Mouse (Mus musculus): ENCODE results near the gene Mlip. TPM values are rescaled to one million over a fixed set of nuclear protein-coding genes. Genes with fewer than 3 reads are reported as not detected.
"Not testable (repeated sequence)": the region's sequence is repeated elsewhere in the genome, so short reads cannot be mapped to it uniquely, and the experiment has no call there.

Mlip gene
- polyA plus RNA-seq, 1 experiment from 2014 or later: not detected

DNA sequence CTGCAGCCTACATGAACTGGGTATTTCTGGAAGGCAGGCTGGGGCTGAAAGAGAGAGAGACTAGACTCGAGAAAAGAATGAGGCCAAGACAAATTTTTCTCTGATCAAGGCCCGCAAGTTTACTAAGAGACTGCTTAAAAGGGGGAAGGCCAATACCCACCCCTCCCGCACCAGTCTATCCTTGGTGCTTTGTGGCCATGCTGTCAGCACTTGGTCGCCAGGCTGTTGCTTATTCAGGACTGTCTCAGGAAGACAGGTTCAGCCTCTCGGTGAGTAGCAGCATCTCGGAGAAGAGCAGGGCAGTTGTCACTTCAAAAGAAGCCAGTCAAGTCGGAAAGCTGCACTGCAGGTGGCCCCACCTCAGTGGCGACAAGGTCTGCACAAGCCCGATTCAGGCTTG, 11.9 kb upstream of the Mlip start:
- H3K4me1 ChIP-seq (ENCODE audit: control insufficient read depth, insufficient read depth, low read length); H3K27me3 ChIP-seq (ENCODE audit: control insufficient read depth, insufficient read depth, low read length): not testable (repeated sequence)
- WGBS: 68% methylated on average over 9 of the region's 9 CpGs

DNA sequence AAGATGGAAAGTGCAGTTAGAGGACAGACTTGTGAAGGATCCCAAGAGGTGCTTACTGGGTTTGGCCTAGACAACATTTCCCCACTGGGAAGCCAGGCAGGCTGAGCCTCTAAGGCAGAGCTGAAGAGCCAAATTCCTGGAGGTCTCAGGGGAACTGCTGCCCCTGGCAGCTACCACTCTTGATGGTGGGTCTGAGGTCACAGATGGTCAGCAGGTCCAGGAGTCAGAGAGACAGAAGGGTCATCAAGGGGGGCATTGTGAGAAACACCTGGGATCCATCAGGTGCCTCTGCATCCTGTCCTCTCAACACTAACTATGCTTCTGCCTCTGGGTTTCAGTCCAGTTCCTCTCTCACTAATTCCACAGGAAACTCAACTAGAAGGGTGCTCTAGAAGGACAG, 10.1 kb upstream of the Mlip start:
- H3K9ac ChIP-seq (ENCODE audit: low read length): no peak overlapping the region
- no peak for ATAC-seq (ENCODE audit: insufficient read depth, low FRiP score, low TSS enrichment)
- no peak overlapping the region for H3K4me2 ChIP-seq (ENCODE audit: low read depth)
- H3K4me1 ChIP-seq (ENCODE audit: control insufficient read depth, insufficient read depth, low read length): no peaks in the 10 kb centered on the region
- no peaks in the 10 kb centered on the region for H3K27me3 ChIP-seq (ENCODE audit: control insufficient read depth, insufficient read depth, low read length)
- no peak for DNase-seq (ENCODE audit: low spot score)
- H3K9me3 ChIP-seq (ENCODE audit: control insufficient read depth, low read length): no peaks in the 10 kb centered on the region
- no peak overlapping the region for H3K27ac ChIP-seq (ENCODE audit: low read depth, low read length)
- no peak overlapping the region for H3K4me3 ChIP-seq (ENCODE audit: low read depth, low read length)
- no peaks in the 10 kb centered on the region for H3K36me3 ChIP-seq (ENCODE audit: control insufficient read depth, insufficient read depth, low read length)

More for the DNA sequence above, 11.9 kb upstream of the Mlip start:
- ATAC-seq (ENCODE audit: insufficient read depth, low FRiP score, low TSS enrichment); H3K36me3 ChIP-seq (ENCODE audit: control insufficient read depth, insufficient read depth, low read length); H3K4me3 ChIP-seq (ENCODE audit: low read depth, low read length); DNase-seq (ENCODE audit: low spot score); H3K9ac ChIP-seq (ENCODE audit: low read length); H3K9me3 ChIP-seq (ENCODE audit: control insufficient read depth, low read length); H3K4me2 ChIP-seq (ENCODE audit: low read depth); H3K27ac ChIP-seq (ENCODE audit: low read depth, low read length): not testable (repeated sequence)

DNA sequence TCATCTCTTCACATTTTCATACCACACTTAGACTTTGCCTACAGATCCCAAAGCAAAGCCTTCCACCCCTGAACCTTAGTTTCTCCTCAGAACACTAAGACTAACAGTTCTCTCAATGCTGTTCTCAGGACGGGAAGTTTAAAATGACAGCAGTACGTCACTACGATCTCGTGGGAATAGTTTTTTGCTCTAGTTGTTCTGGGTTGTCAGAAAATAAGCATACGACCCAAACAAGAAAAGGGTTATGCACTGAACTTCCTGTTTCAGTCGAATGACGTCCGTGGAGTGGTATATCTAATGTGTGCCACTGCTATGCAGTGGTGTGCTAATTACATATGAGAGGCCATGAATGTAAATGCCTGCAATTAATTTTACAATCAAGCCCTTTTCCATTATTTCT, 7.9 kb upstream of the Mlip start:
- no peak for DNase-seq (ENCODE audit: low spot score)

DNA sequence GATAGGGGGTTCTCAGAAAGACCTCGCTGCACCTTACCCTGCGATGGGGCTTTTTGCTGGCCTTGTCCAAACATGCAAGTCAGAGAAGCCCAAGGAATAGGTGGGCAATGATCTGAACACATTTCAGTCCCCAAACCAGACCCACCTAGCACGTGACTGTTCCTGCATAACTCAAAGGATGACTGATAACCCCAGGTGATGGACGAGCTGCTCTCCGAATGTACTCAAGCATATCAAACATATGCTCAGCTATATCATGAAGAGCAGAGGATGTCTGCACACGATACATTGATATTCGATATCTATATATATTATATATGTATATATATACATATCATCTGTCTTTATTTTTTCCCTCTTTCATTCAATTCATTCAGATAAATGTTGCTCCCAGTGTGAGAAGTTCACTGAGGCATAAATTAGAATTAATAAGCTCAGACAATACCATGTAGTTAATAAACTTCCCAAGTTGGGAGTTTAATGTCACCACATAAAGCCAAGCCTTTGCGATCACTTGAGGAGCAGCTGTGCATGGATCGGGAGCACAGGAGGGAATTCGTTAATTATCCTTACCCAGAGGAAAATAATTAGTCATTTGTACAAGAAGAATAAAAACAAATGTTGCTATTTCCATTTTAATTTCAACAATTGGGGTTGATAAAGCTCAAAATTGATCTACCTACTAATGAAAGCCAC, 6.7 kb upstream of the Mlip start:
- no peak overlapping the region for H3K9ac ChIP-seq (ENCODE audit: low read length)
- no peak overlapping the region for H3K27ac ChIP-seq (ENCODE audit: low read depth, low read length)
- no peaks in the 10 kb centered on the region for H3K9me3 ChIP-seq (ENCODE audit: control insufficient read depth, low read length)
- H3K36me3 ChIP-seq (ENCODE audit: control insufficient read depth, insufficient read depth, low read length): no peaks in the 10 kb centered on the region
- 86% methylated on average over 10 of the region's 10 CpGs for WGBS
- no peaks in the 10 kb centered on the region for H3K4me1 ChIP-seq (ENCODE audit: control insufficient read depth, insufficient read depth, low read length)
- no peak overlapping the region for H3K4me2 ChIP-seq (ENCODE audit: low read depth)
- H3K27me3 ChIP-seq (ENCODE audit: control insufficient read depth, insufficient read depth, low read length): no peaks in the 10 kb centered on the region
- no peak overlapping the region for H3K4me3 ChIP-seq (ENCODE audit: low read depth, low read length)
- ATAC-seq (ENCODE audit: insufficient read depth, low FRiP score, low TSS enrichment) (no peak), DNase-seq (ENCODE audit: low spot score) (no peak)

More for the DNA sequence above, 7.9 kb upstream of the Mlip start:
- Histone ChIP-seq H3K9ac (ENCODE audit: low read length) (no peak overlapping the region), H3K4me2 (ENCODE audit: low read depth) (no peak overlapping the region), H3K36me3 (ENCODE audit: control insufficient read depth, insufficient read depth, low read length) (no peaks in the 10 kb centered on the region), H3K4me3 (ENCODE audit: low read depth, low read length) (no peak overlapping the region), H3K4me1 (ENCODE audit: control insufficient read depth, insufficient read depth, low read length) (no peaks in the 10 kb centered on the region), H3K27me3 (ENCODE audit: control insufficient read depth, insufficient read depth, low read length) (no peaks in the 10 kb centered on the region), H3K27ac (ENCODE audit: low read depth, low read length) (no peak overlapping the region), H3K9me3 (ENCODE audit: control insufficient read depth, low read length) (no peaks in the 10 kb centered on the region)
- ATAC-seq (ENCODE audit: insufficient read depth, low FRiP score, low TSS enrichment): no peak
- WGBS: 87% methylated on average over 8 of the region's 8 CpGs

DNA sequence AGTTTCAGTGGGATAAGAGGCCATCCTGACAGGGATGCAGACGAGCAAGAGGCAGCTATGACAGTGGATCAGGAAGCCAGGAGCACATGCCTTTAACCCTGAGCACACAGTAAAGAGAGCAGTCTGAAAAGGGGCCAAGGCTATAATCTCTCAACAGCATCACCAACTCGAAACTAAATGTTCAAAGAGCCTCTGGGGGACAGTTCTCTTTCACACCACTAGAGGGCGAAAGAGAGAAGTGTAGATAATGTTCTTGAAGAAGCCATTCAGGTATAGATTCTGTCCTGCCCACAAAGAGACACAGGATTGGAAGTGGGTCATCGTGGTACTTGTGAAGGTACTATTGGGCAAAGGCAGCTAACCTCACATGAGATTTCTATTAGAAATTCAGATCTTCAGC, 1.2 kb upstream of the Mlip start:
- no peak for DNase-seq (ENCODE audit: low spot score)
- Histone ChIP-seq H3K4me3 (ENCODE audit: low read depth, low read length) (no peak overlapping the region), H3K27ac (ENCODE audit: low read depth, low read length) (no peak overlapping the region), H3K9me3 (ENCODE audit: control insufficient read depth, low read length) (no peaks in the 10 kb centered on the region), H3K9ac (ENCODE audit: low read length) (no peak overlapping the region), H3K4me2 (ENCODE audit: low read depth) (no peak overlapping the region), H3K27me3 (ENCODE audit: control insufficient read depth, insufficient read depth, low read length) (no peaks in the 10 kb centered on the region), H3K36me3 (ENCODE audit: control insufficient read depth, insufficient read depth, low read length) (no peaks in the 10 kb centered on the region), H3K4me1 (ENCODE audit: control insufficient read depth, insufficient read depth, low read length) (no peaks in the 10 kb centered on the region)
- no peak for ATAC-seq (ENCODE audit: insufficient read depth, low FRiP score, low TSS enrichment)
- WGBS: 79% methylated on average over 4 of the region's 4 CpGs

DNA sequence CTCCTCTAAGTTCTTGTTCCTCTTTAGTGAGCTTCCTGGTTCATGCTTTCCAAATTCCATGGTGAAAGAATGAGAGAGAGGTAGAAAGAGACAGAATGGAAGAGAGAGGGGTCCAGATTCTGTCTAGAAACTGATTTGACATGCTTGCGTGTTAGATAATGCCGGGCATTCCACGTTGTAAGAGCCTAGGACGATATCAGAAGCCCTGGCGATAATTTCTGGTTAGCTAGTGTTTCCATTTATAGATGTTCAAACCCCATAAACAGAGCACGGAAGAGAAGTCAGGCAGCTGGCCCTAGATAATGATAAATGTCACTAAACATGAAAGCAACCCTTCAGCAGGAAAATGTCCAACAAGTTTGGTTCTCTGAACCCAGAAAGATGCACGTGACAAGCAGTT, 5.1 kb downstream of the Mlip start:
- ATAC-seq (ENCODE audit: insufficient read depth, low FRiP score, low TSS enrichment): no peak
- Histone ChIP-seq H3K4me1 (ENCODE audit: control insufficient read depth, insufficient read depth, low read length) (no peaks in the 10 kb centered on the region), H3K4me3 (ENCODE audit: low read depth, low read length) (no peak overlapping the region), H3K4me2 (ENCODE audit: low read depth) (no peak overlapping the region), H3K9ac (ENCODE audit: low read length) (no peak overlapping the region), H3K27ac (ENCODE audit: low read depth, low read length) (no peak overlapping the region), H3K36me3 (ENCODE audit: control insufficient read depth, insufficient read depth, low read length) (no peaks in the 10 kb centered on the region), H3K9me3 (ENCODE audit: control insufficient read depth, low read length) (no peaks in the 10 kb centered on the region), H3K27me3 (ENCODE audit: control insufficient read depth, insufficient read depth, low read length) (no peaks in the 10 kb centered on the region)
- DNase-seq (ENCODE audit: low spot score): no peak
- 87% methylated on average over 7 of the region's 7 CpGs for WGBS

DNA sequence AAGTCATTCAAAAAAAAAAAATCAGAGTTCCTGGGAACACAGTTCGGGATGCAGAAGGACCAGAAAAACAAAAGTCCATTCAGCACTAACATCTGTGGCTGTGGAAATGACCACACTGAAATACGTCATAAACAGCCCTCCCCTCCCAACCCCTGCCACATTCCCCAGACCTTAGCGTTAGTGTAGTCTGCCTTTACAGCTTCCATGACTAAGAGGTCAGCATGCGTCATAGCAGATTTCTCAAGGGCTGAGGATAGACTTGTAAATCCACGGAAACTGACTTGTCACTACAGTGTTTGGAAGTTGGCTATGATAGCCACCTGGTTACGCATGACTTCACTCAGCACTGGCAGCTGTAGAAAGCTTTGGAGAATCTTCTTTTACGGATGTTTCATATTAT, 8.5 kb downstream of the Mlip start:
- Histone ChIP-seq H3K27ac (ENCODE audit: low read depth, low read length) (no peak overlapping the region), H3K4me2 (ENCODE audit: low read depth) (no peak overlapping the region), H3K9me3 (ENCODE audit: control insufficient read depth, low read length) (no peaks in the 10 kb centered on the region), H3K36me3 (ENCODE audit: control insufficient read depth, insufficient read depth, low read length) (no peaks in the 10 kb centered on the region), H3K9ac (ENCODE audit: low read length) (no peak overlapping the region), H3K4me3 (ENCODE audit: low read depth, low read length) (no peak overlapping the region), H3K27me3 (ENCODE audit: control insufficient read depth, insufficient read depth, low read length) (no peaks in the 10 kb centered on the region), H3K4me1 (ENCODE audit: control insufficient read depth, insufficient read depth, low read length) (no peaks in the 10 kb centered on the region)
- WGBS: 67% methylated on average over 7 of the region's 7 CpGs
- ATAC-seq (ENCODE audit: insufficient read depth, low FRiP score, low TSS enrichment) (no peak), DNase-seq (ENCODE audit: low spot score) (no peak)

DNA sequence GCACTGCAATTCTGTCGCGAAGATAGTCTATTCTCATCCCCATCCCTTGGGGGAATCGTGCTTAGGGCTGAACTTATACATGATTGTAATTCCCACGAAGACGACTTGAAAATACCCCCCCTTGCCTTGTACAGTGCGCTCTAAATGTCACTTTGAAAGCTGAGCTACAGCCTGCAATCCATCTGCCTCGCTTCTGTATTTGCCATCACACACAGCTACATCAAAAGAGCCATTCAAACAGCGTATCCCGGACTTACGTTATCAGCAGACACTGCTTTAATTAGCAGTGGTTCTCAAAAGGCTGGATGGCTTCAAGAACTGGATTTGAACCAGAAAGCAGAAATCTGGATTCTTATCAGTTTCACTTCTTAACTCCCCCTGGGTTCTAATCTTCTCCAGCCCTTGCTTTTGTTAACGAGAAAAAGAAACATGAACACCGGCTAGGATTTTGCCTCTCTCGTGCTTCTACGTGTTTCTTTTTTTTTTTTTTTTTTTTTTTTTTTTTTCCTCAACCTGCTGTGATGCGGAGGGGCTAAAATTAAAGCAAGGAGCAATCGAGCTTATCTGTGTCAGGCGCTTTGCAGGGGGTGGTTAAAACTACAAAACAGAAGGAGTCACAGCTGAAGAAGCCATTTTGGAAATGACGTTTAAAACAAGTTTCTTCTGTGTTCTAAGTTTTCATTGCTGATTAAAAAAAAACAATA, 12.5 kb downstream of the Mlip start:
- Histone ChIP-seq H3K4me3 (ENCODE audit: low read depth, low read length) (no peak overlapping the region), H3K9ac (ENCODE audit: low read length) (no peak overlapping the region), H3K36me3 (ENCODE audit: control insufficient read depth, insufficient read depth, low read length) (no peaks in the 10 kb centered on the region), H3K27ac (ENCODE audit: low read depth, low read length) (no peak overlapping the region), H3K27me3 (ENCODE audit: control insufficient read depth, insufficient read depth, low read length) (no peaks in the 10 kb centered on the region), H3K9me3 (ENCODE audit: control insufficient read depth, low read length) (no peaks in the 10 kb centered on the region), H3K4me1 (ENCODE audit: control insufficient read depth, insufficient read depth, low read length) (no peaks in the 10 kb centered on the region), H3K4me2 (ENCODE audit: low read depth) (no peak overlapping the region)
- ATAC-seq (ENCODE audit: insufficient read depth, low FRiP score, low TSS enrichment) (no peak), DNase-seq (ENCODE audit: low spot score) (no peak)
- 57% methylated on average over 18 of the region's 18 CpGs for WGBS

DNA sequence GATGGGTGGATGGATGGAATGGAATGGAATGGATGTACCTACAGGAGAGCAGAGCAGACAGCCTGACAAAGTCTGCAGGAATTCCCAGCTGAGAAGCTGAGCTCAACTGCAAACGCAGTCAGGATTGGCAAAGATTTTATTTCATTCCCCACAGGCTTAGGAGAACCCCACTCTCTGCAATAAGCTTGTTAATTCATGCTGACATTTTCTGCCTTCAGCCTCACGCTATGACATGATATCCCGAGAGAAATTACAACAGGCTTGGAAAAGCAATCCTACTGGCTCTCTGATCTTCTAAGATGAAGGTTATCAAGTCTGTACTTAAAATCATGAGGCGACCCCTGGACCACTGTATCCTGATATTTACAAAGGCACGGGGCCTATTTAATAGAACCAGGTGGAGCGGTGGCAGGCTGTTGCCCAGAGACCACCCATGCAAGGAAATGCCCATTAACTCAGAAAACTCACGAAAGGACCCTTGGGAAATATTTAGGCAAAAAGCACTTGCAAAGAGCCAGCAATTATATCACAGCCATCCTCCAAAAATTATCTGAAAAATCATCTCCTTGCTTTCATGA, 13.1 kb downstream of the Mlip start:
- H3K36me3 ChIP-seq (ENCODE audit: control insufficient read depth, insufficient read depth, low read length): no peaks in the 10 kb centered on the region
- no peaks in the 10 kb centered on the region for H3K9me3 ChIP-seq (ENCODE audit: control insufficient read depth, low read length)
- no peak overlapping the region for H3K27ac ChIP-seq (ENCODE audit: low read depth, low read length)
- no peak for DNase-seq (ENCODE audit: low spot score)
- 80% methylated on average over 7 of the region's 7 CpGs for WGBS
- H3K9ac ChIP-seq (ENCODE audit: low read length): no peak overlapping the region
- H3K4me2 ChIP-seq (ENCODE audit: low read depth): no peak overlapping the region
- no peak overlapping the region for H3K4me3 ChIP-seq (ENCODE audit: low read depth, low read length)
- no peaks in the 10 kb centered on the region for H3K27me3 ChIP-seq (ENCODE audit: control insufficient read depth, insufficient read depth, low read length)
- no peak for ATAC-seq (ENCODE audit: insufficient read depth, low FRiP score, low TSS enrichment)
- no peaks in the 10 kb centered on the region for H3K4me1 ChIP-seq (ENCODE audit: control insufficient read depth, insufficient read depth, low read length)
